Mouse (Mus musculus) spleen, postnatal 14 days (tissue): Measurements from ENCODE around the gene Snap25.
A peak's percentile ranks its signal among the peaks of the same experiment; 100 is the strongest.

Experiments
- DNase-seq, 2 experiments: peaks; one replicate each; pipeline ENCODE4 v3.0.0; 2021 to 2022; ENCODE audit warnings: low spot score in 2 of 2

The Snap25 gene

GRCm38 (mm10) chr2:136712441-136713015 lies 725 bp upstream of the Snap25 start:
- no peak for DNase-seq

- DNase-seq, result peak in 1 of 2 experiments; percentile 13
Observed at GRCm38 (mm10) chr2:136714008-136714411, 757 bp downstream of the Snap25 start.

GRCm38 (mm10) chr2:136715531-136715930 lies 2.3 kb downstream of the Snap25 start:
- no peak for DNase-seq

GRCm38 (mm10) chr2:136716400-136716799 lies 3.1 kb downstream of the Snap25 start:
- DNase-seq, result no peak

- no peak for DNase-seq
Observed at GRCm38 (mm10) chr2:136720235-136720634, 7.0 kb downstream of the Snap25 start.

- no peak for DNase-seq
Observed at GRCm38 (mm10) chr2:136738260-136738659, 25.0 kb downstream of the Snap25 start.

GRCm38 (mm10) chr2:136742230-136742629 lies 29.0 kb downstream of the Snap25 start:
- no peak for DNase-seq

GRCm38 (mm10) chr2:136744683-136745326 lies 31.6 kb downstream of the Snap25 start:
- DNase-seq, result no peak

- DNase-seq, result no peak
Observed at GRCm38 (mm10) chr2:136745327-136745994, 32.2 kb downstream of the Snap25 start.

GRCm38 (mm10) chr2:136753682-136754081 lies 40.4 kb downstream of the Snap25 start:
- DNase-seq, result no peak

- DNase-seq, result no peak
Observed at GRCm38 (mm10) chr2:136758809-136759551, 45.7 kb downstream of the Snap25 start.

- no peak for DNase-seq
Observed at GRCm38 (mm10) chr2:136778156-136778555, 64.9 kb downstream of the Snap25 start.

GRCm38 (mm10) chr2:136778674-136779073 lies 65.4 kb downstream of the Snap25 start:
- DNase-seq, result no peak

GRCm38 (mm10) chr2:136780268-136780667 lies 67.0 kb downstream of the Snap25 start:
- DNase-seq, result no peak

- DNase-seq, result no peak
Observed at GRCm38 (mm10) chr2:136784310-136784709, 71.1 kb downstream of the Snap25 start.

GRCm38 (mm10) chr2:136788379-136788778 lies 75.1 kb downstream of the Snap25 start:
- no peak for DNase-seq

GRCm38 (mm10) chr2:136796518-136796917 lies 83.3 kb downstream of the Snap25 start:
- DNase-seq, result no peak

- DNase-seq, result no peak
Observed at GRCm38 (mm10) chr2:136798887-136799430, 85.7 kb downstream of the Snap25 start.

GRCm38 (mm10) chr2:136801102-136801501 lies 87.8 kb downstream of the Snap25 start:
- DNase-seq, result no peak

- DNase-seq, result no peak
Observed at GRCm38 (mm10) chr2:136802076-136802475, 88.8 kb downstream of the Snap25 start.

- no peak for DNase-seq
Observed at GRCm38 (mm10) chr2:136803142-136803541, 89.9 kb downstream of the Snap25 start.
